Mouse (Mus musculus): Measurements from ENCODE around the gene Camta1. TPM values are rescaled to one million over a fixed set of nuclear protein-coding genes. Genes with fewer than 3 reads are reported as not detected.

Gene Camta1
- polyA plus RNA-seq, 1 experiment from 2014 or later, result 122 TPM

GRCm38 (mm10) chr4:151498481-151499276, 363.0 kb downstream of the Camta1 start:
- no peak overlapping the region for H3K4me3 ChIP-seq
- peaks cover 10% of the 10 kb centered on the region; the same call in 1 of the 2 replicates for H3K9me3 ChIP-seq
- no peaks in the 10 kb centered on the region for H3K36me3 ChIP-seq (replicated peaks)
- H3K27me3 ChIP-seq (ENCODE audit: poor library complexity, severe bottlenecking), result no peaks in the 10 kb centered on the region
- no peaks in the 10 kb centered on the region for H3K4me1 ChIP-seq
- WGBS, result 85% methylated on average over 5 of the region's 5 CpGs
- H3K27ac ChIP-seq, result no peak overlapping the region
- DNase-seq (ENCODE audit: extremely low spot score, low spot score), result no peak

- no peak overlapping the region for H3K4me3 ChIP-seq
- WGBS, result 94% methylated on average over 5 of the region's 5 CpGs
- H3K36me3 ChIP-seq (replicated peaks), result no peaks in the 10 kb centered on the region
- DNase-seq (ENCODE audit: extremely low spot score, low spot score), result no peak
- no peaks in the 10 kb centered on the region for H3K27me3 ChIP-seq (ENCODE audit: poor library complexity, severe bottlenecking)
- H3K4me1 ChIP-seq, result no peaks in the 10 kb centered on the region
- H3K9me3 ChIP-seq, result peaks cover 4% of the 10 kb centered on the region; the same call in 1 of the 2 replicates
- no peak overlapping the region for H3K27ac ChIP-seq
Observed at GRCm38 (mm10) chr4:151496581-151496980, 365.1 kb downstream of the Camta1 start.

GRCm38 (mm10) chr4:151495276-151495882, 366.3 kb downstream of the Camta1 start:
- Histone ChIP-seq H3K36me3 (replicated peaks) (no peaks in the 10 kb centered on the region), H3K4me1 (no peaks in the 10 kb centered on the region), H3K9me3 (peaks cover 4% of the 10 kb centered on the region; the same call in 1 of the 2 replicates), H3K27me3 (ENCODE audit: poor library complexity, severe bottlenecking) (no peaks in the 10 kb centered on the region), H3K4me3 (no peak overlapping the region), H3K27ac (no peak overlapping the region)
- no peak for DNase-seq (ENCODE audit: extremely low spot score, low spot score)
- 89% methylated on average over 11 of the region's 11 CpGs for WGBS

- DNase-seq (ENCODE audit: extremely low spot score, low spot score), result no peak
- Histone ChIP-seq H3K27ac (no peak overlapping the region), H3K9me3 (no peaks in the 10 kb centered on the region; the same call in 1 of the 2 replicates), H3K27me3 (ENCODE audit: poor library complexity, severe bottlenecking) (no peaks in the 10 kb centered on the region), H3K4me1 (no peaks in the 10 kb centered on the region), H3K4me3 (no peak overlapping the region), H3K36me3 (replicated peaks) (no peaks in the 10 kb centered on the region)
- WGBS, result 90% methylated on average over 10 of the region's 10 CpGs
Observed at GRCm38 (mm10) chr4:151492786-151493185, 368.9 kb downstream of the Camta1 start.

GRCm38 (mm10) chr4:151483977-151484313, 377.7 kb downstream of the Camta1 start:
- no peak overlapping the region for H3K4me3 ChIP-seq
- 45% methylated on average over 8 of the region's 8 CpGs for WGBS
- peaks cover 3% of the 10 kb centered on the region; the same call in 1 of the 2 replicates for H3K9me3 ChIP-seq
- no peak for DNase-seq (ENCODE audit: extremely low spot score, low spot score)
- H3K36me3 ChIP-seq (replicated peaks), result no peaks in the 10 kb centered on the region
- peaks cover 18% of the 10 kb centered on the region for H3K27me3 ChIP-seq (ENCODE audit: poor library complexity, severe bottlenecking)
- peaks cover 24% of the 10 kb centered on the region for H3K4me1 ChIP-seq
- H3K27ac ChIP-seq, result 0 out of 2 replicates have a peak overlapping the region, but pooled peaks have one; percentile 33

- 9% methylated on average over 21 of the region's 21 CpGs for WGBS
Observed at GRCm38 (mm10) chr4:151483299-151483976, 378.2 kb downstream of the Camta1 start.

GRCm38 (mm10) chr4:151480928-151481327, 380.7 kb downstream of the Camta1 start:
- peaks cover 5% of the 10 kb centered on the region for H3K9me3 ChIP-seq
- no peak overlapping the region for H3K4me3 ChIP-seq
- peaks cover 20% of the 10 kb centered on the region for H3K4me1 ChIP-seq
- H3K27me3 ChIP-seq (ENCODE audit: poor library complexity, severe bottlenecking), result peaks cover 18% of the 10 kb centered on the region
- no peak for DNase-seq (ENCODE audit: extremely low spot score, low spot score)
- H3K36me3 ChIP-seq (replicated peaks), result no peaks in the 10 kb centered on the region
- 88% methylated on average over 3 of the region's 3 CpGs for WGBS
- H3K27ac ChIP-seq, result no peak overlapping the region

More at GRCm38 (mm10) chr4:151483299-151483976, 378.2 kb downstream of the Camta1 start:
- peak; percentile 76 for DNase-seq (ENCODE audit: extremely low spot score, low spot score)
- H3K27ac ChIP-seq, result 0 out of 2 replicates have a peak overlapping the region, but pooled peaks have one; percentile 33
- peaks cover 24% of the 10 kb centered on the region for H3K4me1 ChIP-seq
- H3K9me3 ChIP-seq, result peaks cover 3% of the 10 kb centered on the region; the same call in 1 of the 2 replicates
- no peak overlapping the region for H3K4me3 ChIP-seq
- H3K36me3 ChIP-seq (replicated peaks), result no peaks in the 10 kb centered on the region
- peaks cover 18% of the 10 kb centered on the region for H3K27me3 ChIP-seq (ENCODE audit: poor library complexity, severe bottlenecking)

GRCm38 (mm10) chr4:151477950-151478349, 383.7 kb downstream of the Camta1 start:
- Histone ChIP-seq H3K36me3 (replicated peaks) (no peaks in the 10 kb centered on the region), H3K4me1 (peaks cover 17% of the 10 kb centered on the region), H3K4me3 (no peak overlapping the region), H3K27me3 (ENCODE audit: poor library complexity, severe bottlenecking) (0 out of 2 replicates have a peak, but pooled peaks cover 12% of the 10 kb centered on the region), H3K9me3 (peaks cover 10% of the 10 kb centered on the region), H3K27ac (no peak overlapping the region)
- no peak for DNase-seq (ENCODE audit: extremely low spot score, low spot score)
- 90% methylated on average over 6 of the region's 6 CpGs for WGBS

GRCm38 (mm10) chr4:151474895-151475470, 386.7 kb downstream of the Camta1 start:
- Histone ChIP-seq H3K4me3 (no peak overlapping the region), H3K9me3 (peaks cover 6% of the 10 kb centered on the region), H3K36me3 (replicated peaks) (no peaks in the 10 kb centered on the region), H3K27ac (no peak overlapping the region), H3K27me3 (ENCODE audit: poor library complexity, severe bottlenecking) (0 out of 2 replicates have a peak, but pooled peaks cover 12% of the 10 kb centered on the region), H3K4me1 (peaks cover 17% of the 10 kb centered on the region)
- no peak for DNase-seq (ENCODE audit: extremely low spot score, low spot score)
- 68% methylated on average over 16 of the region's 16 CpGs for WGBS

GRCm38 (mm10) chr4:151471886-151472285, 389.8 kb downstream of the Camta1 start:
- WGBS, result 89% methylated on average over 4 of the region's 4 CpGs

GRCm38 (mm10) chr4:151468381-151468780, 393.3 kb downstream of the Camta1 start:
- no peaks in the 10 kb centered on the region for H3K36me3 ChIP-seq (replicated peaks)
- no peaks in the 10 kb centered on the region for H3K27me3 ChIP-seq (ENCODE audit: poor library complexity, severe bottlenecking)
- 92% methylated on average over 5 of the region's 5 CpGs for WGBS
- no peaks in the 10 kb centered on the region for H3K9me3 ChIP-seq
- peaks cover 24% of the 10 kb centered on the region for H3K4me1 ChIP-seq
- H3K27ac ChIP-seq, result no peak overlapping the region
- H3K4me3 ChIP-seq, result no peak overlapping the region
- no peak for DNase-seq (ENCODE audit: extremely low spot score, low spot score)

More at GRCm38 (mm10) chr4:151471886-151472285, 389.8 kb downstream of the Camta1 start:
- 0 out of 2 replicates have a peak, but pooled peaks cover 12% of the 10 kb centered on the region for H3K27me3 ChIP-seq (ENCODE audit: poor library complexity, severe bottlenecking)
- peaks cover 6% of the 10 kb centered on the region for H3K9me3 ChIP-seq
- H3K27ac ChIP-seq, result no peak overlapping the region
- no peaks in the 10 kb centered on the region for H3K36me3 ChIP-seq (replicated peaks)
- H3K4me3 ChIP-seq, result no peak overlapping the region
- H3K4me1 ChIP-seq, result peaks cover 17% of the 10 kb centered on the region
- DNase-seq (ENCODE audit: extremely low spot score, low spot score), result no peak

- no peak for DNase-seq (ENCODE audit: extremely low spot score, low spot score)
- 89% methylated on average over 11 of the region's 11 CpGs for WGBS
- Histone ChIP-seq H3K27ac (no peak overlapping the region), H3K9me3 (no peaks in the 10 kb centered on the region), H3K4me1 (peaks cover 23% of the 10 kb centered on the region), H3K4me3 (no peak overlapping the region), H3K27me3 (ENCODE audit: poor library complexity, severe bottlenecking) (no peaks in the 10 kb centered on the region), H3K36me3 (replicated peaks) (no peaks in the 10 kb centered on the region)
Observed at GRCm38 (mm10) chr4:151458686-151459085, 403.0 kb downstream of the Camta1 start.
